Mouse (Mus musculus) stomach, embryonic 14.5 days (tissue): ENCODE results near the gene Tpk1. TPM values are rescaled to one million over a fixed set of nuclear protein-coding genes. Genes with fewer than 3 reads are reported as not detected.
A peak's percentile ranks its signal among the peaks of the same experiment; 100 is the strongest.

Source experiments
- ATAC-seq: fragments of 200-750 bp; cut with Nextera tagmentation; 2 replicates; pipeline ENCODE4 v1.8.0; 2017; ENCODE audit warnings: low read depth, moderate TSS enrichment; ENCODE audit not compliant: insufficient number of reproducible peaks, insufficient read depth, low FRiP score
- H3K27ac ChIP-seq: fragments of 300-500 bp; sonication (generic); 2 replicates; pipeline ENCODE4 v1.5.1; 2014; ENCODE audit warnings: mild to moderate bottlenecking, low read length, moderate library complexity, mixed read lengths
- H3K27me3 ChIP-seq: fragments of 300-500 bp; sonication (generic); 2 replicates; pipeline ENCODE4 v1.6.1; 2014; ENCODE audit warnings: low read length, control low read depth, mixed read lengths; ENCODE audit not compliant: control insufficient read depth, insufficient read depth
- H3K36me3 ChIP-seq: fragments of 300-500 bp; sonication (generic); 2 replicates; pipeline ENCODE4 v1.6.1; 2014; ENCODE audit warnings: mild to moderate bottlenecking, control low read depth, low read length, moderate library complexity, mixed read lengths; ENCODE audit not compliant: control insufficient read depth, insufficient read depth
- H3K4me1 ChIP-seq: fragments of 300-500 bp; sonication (generic); 2 replicates; pipeline ENCODE4 v1.6.1; 2014; ENCODE audit warnings: low read length, control low read depth, mixed read lengths; ENCODE audit not compliant: control insufficient read depth, insufficient read depth
- H3K4me2 ChIP-seq: fragments of 300-500 bp; sonication (generic); replicated peaks from 2 replicates; pipeline ENCODE4 v1.6.1; 2014; ENCODE audit warnings: low read depth, low read length, control low read depth
- H3K4me3 ChIP-seq: fragments of 300-500 bp; sonication (generic); 2 replicates; pipeline ENCODE4 v1.5.1; 2014; ENCODE audit warnings: low read depth, low read length, control low read depth
- H3K9ac ChIP-seq: fragments of 300-500 bp; sonication (generic); replicated peaks from 2 replicates; pipeline ENCODE4 v1.6.1; 2014; ENCODE audit warnings: low read depth, mild to moderate bottlenecking, control low read depth, low read length, moderate library complexity, mixed read lengths
- H3K9me3 ChIP-seq: fragments of 300-500 bp; sonication (generic); 2 replicates; pipeline ENCODE4 v1.6.1; 2016; ENCODE audit warnings: low read depth, low read length, control low read depth; ENCODE audit not compliant: control insufficient read depth
- WGBS: fragments of 180-500 bp; shearing (Covaris S2); extraction: QIAGEN DNeasy Blood & Tissue Kit; methylation state at CpG from one replicate; pipeline ENCODE4 v1.1.7; 2014; 5-methylcytosine and 5-hydroxymethylcytosine counted together
- polyA plus RNA-seq: library from polyadenylated mRNA; unstranded; fragments of >200 nt; fragmentation: Nextera tagmentation; extraction: Ambion mirVana; gene quantifications from 2 replicates; pipeline ENCODE4 v1.2.1, GENCODE M21; 2014

The Tpk1 gene
- polyA plus RNA-seq, 1 experiment from 2014 or later = 10.8 TPM

- Histone ChIP-seq H3K27me3 (no peaks in the 10 kb centered on the region), H3K9me3 (no peaks in the 10 kb centered on the region), H3K4me2 (no peak overlapping the region), H3K27ac (no peak overlapping the region), H3K4me3 (no peak overlapping the region), H3K4me1 (peaks cover 5% of the 10 kb centered on the region), H3K36me3 (no peaks in the 10 kb centered on the region), H3K9ac (no peak overlapping the region)
- ATAC-seq = peak; percentile 88; the same call in 1 of the 2 replicates
- WGBS = 38% methylated on average over 10 of the region's 10 CpGs
Observed at GRCm38 (mm10) chr6:43337491-43337961, 328.6 kb downstream of the Tpk1 start.

- no peak overlapping the region for H3K4me2 ChIP-seq
- no peak overlapping the region for H3K9ac ChIP-seq
- H3K9me3 ChIP-seq = no peaks in the 10 kb centered on the region
- ATAC-seq = 0 out of 2 replicates have a peak, but pooled peaks have one; percentile 38
- no peak overlapping the region for H3K27ac ChIP-seq
- H3K4me3 ChIP-seq = no peak overlapping the region
- peaks cover 5% of the 10 kb centered on the region for H3K4me1 ChIP-seq
- H3K36me3 ChIP-seq = no peaks in the 10 kb centered on the region
- no peaks in the 10 kb centered on the region for H3K27me3 ChIP-seq
- 48% methylated on average over 3 of the region's 3 CpGs for WGBS
Observed at GRCm38 (mm10) chr6:43335619-43336234, 330.4 kb downstream of the Tpk1 start.

GRCm38 (mm10) chr6:43333479-43333878 is 332.6 kb downstream of the Tpk1 start:
- no peak overlapping the region for H3K4me3 ChIP-seq
- WGBS = 70% methylated on average over 4 of the region's 4 CpGs
- ATAC-seq = no peak
- no peak overlapping the region for H3K9ac ChIP-seq
- H3K9me3 ChIP-seq = no peaks in the 10 kb centered on the region
- H3K27me3 ChIP-seq = no peaks in the 10 kb centered on the region
- H3K27ac ChIP-seq = no peak overlapping the region
- no peaks in the 10 kb centered on the region for H3K36me3 ChIP-seq
- H3K4me2 ChIP-seq = no peak overlapping the region
- peaks cover 5% of the 10 kb centered on the region for H3K4me1 ChIP-seq

GRCm38 (mm10) chr6:43312961-43313656 is 353.0 kb downstream of the Tpk1 start:
- Histone ChIP-seq H3K4me2 (no peak overlapping the region), H3K4me3 (no peak overlapping the region), H3K9ac (no peak overlapping the region), H3K4me1 (0 out of 2 replicates have a peak, but pooled peaks cover 5% of the 10 kb centered on the region), H3K9me3 (no peaks in the 10 kb centered on the region), H3K27me3 (no peaks in the 10 kb centered on the region), H3K27ac (no peak overlapping the region), H3K36me3 (no peaks in the 10 kb centered on the region)
- ATAC-seq = no peak
- WGBS = 71% methylated on average over 8 of the region's 8 CpGs

- no peaks in the 10 kb centered on the region for H3K9me3 ChIP-seq
- ATAC-seq = no peak
- H3K4me2 ChIP-seq = no peak overlapping the region
- H3K36me3 ChIP-seq = no peaks in the 10 kb centered on the region
- H3K9ac ChIP-seq = no peak overlapping the region
- no peaks in the 10 kb centered on the region for H3K27me3 ChIP-seq
- no peak overlapping the region for H3K4me3 ChIP-seq
- H3K4me1 ChIP-seq = 0 out of 2 replicates have a peak, but pooled peaks cover 5% of the 10 kb centered on the region
- H3K27ac ChIP-seq = no peak overlapping the region
Observed at GRCm38 (mm10) chr6:43312546-43312945, 353.5 kb downstream of the Tpk1 start.

GRCm38 (mm10) chr6:43310071-43310470 is 356.0 kb downstream of the Tpk1 start:
- 0 out of 2 replicates have a peak, but pooled peaks cover 5% of the 10 kb centered on the region for H3K4me1 ChIP-seq
- H3K4me2 ChIP-seq = no peak overlapping the region
- H3K4me3 ChIP-seq = no peak overlapping the region
- no peak overlapping the region for H3K27ac ChIP-seq
- no peaks in the 10 kb centered on the region for H3K36me3 ChIP-seq
- no peak for ATAC-seq
- 30% methylated on average over 6 of the region's 6 CpGs for WGBS
- H3K27me3 ChIP-seq = no peaks in the 10 kb centered on the region
- H3K9ac ChIP-seq = no peak overlapping the region
- no peaks in the 10 kb centered on the region for H3K9me3 ChIP-seq

- Histone ChIP-seq H3K36me3 (no peaks in the 10 kb centered on the region), H3K27ac (no peak within 1 kb of the TSS)
- ATAC-seq = 0 out of 2 replicates have a peak, but pooled peaks have one; percentile 46
Observed at GRCm38 (mm10) chr6:43309454-43309853, 356.6 kb downstream of the Tpk1 start, which contains the start of gene Nobox. Nobox (minus strand) TSS chr6:43309554.

GRCm38 (mm10) chr6:43297508-43297850 is 368.6 kb downstream of the Tpk1 start:
- Histone ChIP-seq H3K9ac (no peak overlapping the region), H3K27me3 (no peaks in the 10 kb centered on the region), H3K4me2 (no peak overlapping the region), H3K4me1 (peaks cover 8% of the 10 kb centered on the region; the same call in 1 of the 2 replicates), H3K4me3 (no peak overlapping the region), H3K27ac (no peak overlapping the region), H3K36me3 (no peaks in the 10 kb centered on the region), H3K9me3 (no peaks in the 10 kb centered on the region)
- 32% methylated on average over 2 of the region's 2 CpGs for WGBS
- no peak for ATAC-seq

More at GRCm38 (mm10) chr6:43309454-43309853, 356.6 kb downstream of the Tpk1 start, which contains the start of gene Nobox:
- H3K4me3 ChIP-seq = no peak within 1 kb of the TSS
- H3K9me3 ChIP-seq = no peaks in the 10 kb centered on the region
- H3K4me2 ChIP-seq = no peak within 1 kb of the TSS
- no peak within 1 kb of the TSS for H3K9ac ChIP-seq
- no peaks in the 10 kb centered on the region for H3K27me3 ChIP-seq
- 0 out of 2 replicates have a peak, but pooled peaks cover 5% of the 10 kb centered on the region for H3K4me1 ChIP-seq
- 60% methylated on average over 16 of the region's 16 CpGs for WGBS
